Mouse (Mus musculus): ENCODE measurements around the gene Dpp7. TPM values are rescaled to one million over a fixed set of nuclear protein-coding genes. Genes with fewer than 3 reads are reported as not detected.

Gene Dpp7
- polyA plus RNA-seq, 1 experiment from 2014 or later: 15.9 TPM

GRCm38 (mm10) chr2:25372644-25373391 is 16.7 kb upstream of the Dpp7 start:
- peak; percentile 51 for ATAC-seq (ENCODE audit: low FRiP score)
- peaks cover 11% of the 10 kb centered on the region for H3K36me3 ChIP-seq (ENCODE audit: control insufficient read depth, insufficient read depth, low read length)
- no peak overlapping the region for H3K27ac ChIP-seq (ENCODE audit: low read depth, low read length)
- 2% methylated on average over 42 of the region's 42 CpGs for WGBS
- peak overlapping the region; percentile 85 for H3K9ac ChIP-seq (ENCODE audit: low read length)
- H3K4me1 ChIP-seq (ENCODE audit: control insufficient read depth, insufficient read depth, low read length): peaks cover 24% of the 10 kb centered on the region
- H3K4me3 ChIP-seq (ENCODE audit: low read depth, low read length): peak overlapping the region; percentile 86
- no peaks in the 10 kb centered on the region for H3K9me3 ChIP-seq (ENCODE audit: control insufficient read depth, low read length)
- H3K27me3 ChIP-seq (ENCODE audit: control insufficient read depth, insufficient read depth, low read length): no peaks in the 10 kb centered on the region
- peak overlapping the region; percentile 87 for H3K4me2 ChIP-seq
- DNase-seq (ENCODE audit: low spot score, missing footprints): peak; percentile 89

DNA sequence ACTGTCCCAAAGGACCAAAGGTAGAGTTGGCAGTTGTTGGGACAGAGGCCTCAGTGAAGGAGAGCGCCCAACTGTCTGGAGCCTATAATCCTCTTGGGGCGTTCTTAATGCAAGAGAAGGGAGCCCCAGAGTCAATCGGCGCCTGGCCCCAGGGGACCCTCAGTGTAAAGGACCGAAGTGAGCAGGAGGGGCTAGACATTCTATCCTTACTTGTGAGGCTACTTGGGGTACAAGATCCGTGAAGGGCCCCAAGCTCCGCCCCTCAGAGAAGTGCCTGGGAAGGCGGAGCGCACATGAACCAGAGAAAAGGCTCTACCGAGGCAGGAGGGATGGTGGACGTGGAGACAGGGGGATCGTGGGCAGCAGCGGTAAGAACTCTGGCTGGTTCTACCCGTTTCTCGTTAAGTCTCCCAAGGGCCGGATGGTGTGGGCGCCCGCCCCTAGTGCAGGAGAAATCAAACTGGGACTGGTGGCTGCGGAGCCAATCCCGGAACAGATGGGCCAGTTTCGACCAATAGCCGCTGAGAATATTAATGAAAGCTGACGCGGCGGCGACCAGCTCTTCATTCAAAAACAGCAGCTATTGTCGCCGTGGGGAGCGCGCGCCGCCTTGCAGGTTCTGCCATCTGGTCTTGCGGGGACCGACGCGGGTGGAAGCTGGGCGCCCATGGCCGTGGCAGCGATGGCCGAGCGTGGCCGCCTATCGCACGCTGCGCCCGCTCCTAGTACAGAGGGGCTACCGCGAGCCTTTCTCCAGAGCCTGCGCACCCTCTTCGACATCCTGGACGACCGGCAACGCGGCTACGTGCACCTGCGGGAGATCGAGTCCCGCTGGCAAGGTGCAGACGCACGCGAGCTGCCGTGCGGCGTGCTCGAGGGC is 15.8 kb upstream of the Dpp7 start, which contains the start of gene Sapcd2:
TSS of gene Sapcd2 (plus strand) at position 558 of the 880 bp plus-strand sequence.
- DNase-seq (ENCODE audit: low spot score, missing footprints): peak; percentile 97
- Histone ChIP-seq H3K4me2 (peak within 1 kb of the TSS; percentile 87), H3K27me3 (ENCODE audit: control insufficient read depth, insufficient read depth, low read length) (no peaks in the 10 kb centered on the region), H3K27ac (ENCODE audit: low read depth, low read length) (peak within 1 kb of the TSS; percentile 80), H3K9me3 (ENCODE audit: control insufficient read depth, low read length) (no peaks in the 10 kb centered on the region), H3K4me3 (ENCODE audit: low read depth, low read length) (peak within 1 kb of the TSS; percentile 86), H3K4me1 (ENCODE audit: control insufficient read depth, insufficient read depth, low read length) (peaks cover 24% of the 10 kb centered on the region), H3K36me3 (ENCODE audit: control insufficient read depth, insufficient read depth, low read length) (peaks cover 8% of the 10 kb centered on the region), H3K9ac (ENCODE audit: low read length) (peak within 1 kb of the TSS; percentile 85)
- peak; percentile 95 for ATAC-seq (ENCODE audit: low FRiP score)
- under 1% methylated on average over 65 of the region's 65 CpGs for WGBS

DNA sequence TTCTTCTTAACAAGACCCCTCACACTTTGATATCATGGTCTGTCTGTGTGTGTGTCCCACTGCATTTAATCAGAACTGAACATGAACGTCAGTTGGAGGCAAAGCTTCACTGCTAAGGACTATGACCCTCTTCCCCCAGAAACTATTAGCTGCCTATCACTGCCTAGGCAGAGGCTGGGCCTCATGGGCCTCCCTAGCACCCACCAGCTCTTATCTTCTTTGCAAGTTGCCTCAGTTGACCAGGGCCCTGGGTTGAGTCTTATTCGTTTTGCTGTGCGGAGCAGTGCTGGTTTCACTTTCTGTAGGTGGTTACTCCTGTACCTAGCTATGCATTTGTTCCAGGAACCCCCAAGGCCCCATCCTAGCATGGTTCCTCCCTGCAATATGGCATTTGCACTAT is 13.8 kb upstream of the Dpp7 start:
- H3K4me3 ChIP-seq (ENCODE audit: low read depth, low read length): no peak overlapping the region
- peaks cover 11% of the 10 kb centered on the region for H3K27me3 ChIP-seq (ENCODE audit: control insufficient read depth, insufficient read depth, low read length)
- no peak overlapping the region for H3K27ac ChIP-seq (ENCODE audit: low read depth, low read length)
- no peak overlapping the region for H3K4me2 ChIP-seq
- H3K4me1 ChIP-seq (ENCODE audit: control insufficient read depth, insufficient read depth, low read length): peaks cover 24% of the 10 kb centered on the region
- ATAC-seq (ENCODE audit: low FRiP score) (no peak), DNase-seq (ENCODE audit: low spot score, missing footprints) (no peak)
- peaks cover 2% of the 10 kb centered on the region; the same call in 1 of the 2 replicates for H3K36me3 ChIP-seq (ENCODE audit: control insufficient read depth, insufficient read depth, low read length)
- H3K9me3 ChIP-seq (ENCODE audit: control insufficient read depth, low read length): no peaks in the 10 kb centered on the region
- H3K9ac ChIP-seq (ENCODE audit: low read length): no peak overlapping the region
- 93% methylated on average over 3 of the region's 3 CpGs for WGBS

DNA sequence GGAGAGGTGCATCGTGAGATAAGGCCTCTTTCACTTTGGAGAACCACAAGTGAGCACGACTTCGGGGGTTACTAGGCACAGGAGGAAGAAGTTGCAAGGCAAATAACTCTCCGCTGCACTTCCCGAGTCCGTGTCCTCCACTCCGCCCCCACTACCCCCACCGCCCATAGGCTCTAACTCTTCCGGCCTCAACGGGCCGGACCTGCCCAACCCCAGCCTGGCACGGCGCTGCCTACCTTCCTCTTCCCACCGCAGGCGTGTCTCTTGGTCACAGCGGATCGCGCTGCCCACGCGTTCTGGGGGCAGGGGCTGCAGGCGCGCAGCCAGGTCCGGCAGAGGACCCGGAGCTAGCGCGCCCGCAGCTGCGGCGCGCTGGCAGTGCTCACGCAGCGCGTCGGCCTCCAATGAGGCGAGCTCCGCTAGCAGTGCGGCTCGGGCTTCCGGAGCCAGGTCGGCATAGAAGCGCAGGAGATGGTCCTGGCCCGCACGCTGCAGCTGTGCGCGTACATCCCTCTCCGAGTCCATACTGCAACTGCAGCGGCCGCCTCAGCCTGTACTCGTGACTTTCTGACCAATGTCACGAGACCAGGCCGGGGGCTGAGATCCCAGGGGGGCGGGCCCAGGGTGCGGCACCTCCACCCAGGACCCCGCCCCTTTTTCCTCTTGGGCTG is 9.1 kb upstream of the Dpp7 start, which contains the start of gene Uap1l1:
TSS of gene Uap1l1 (minus strand) at position 592 of the 671 bp plus-strand sequence.
- H3K36me3 ChIP-seq (ENCODE audit: control insufficient read depth, insufficient read depth, low read length): no peaks in the 10 kb centered on the region
- ATAC-seq (ENCODE audit: low FRiP score): peak; percentile 81
- peaks cover 26% of the 10 kb centered on the region for H3K27me3 ChIP-seq (ENCODE audit: control insufficient read depth, insufficient read depth, low read length)
- no peaks in the 10 kb centered on the region for H3K9me3 ChIP-seq (ENCODE audit: control insufficient read depth, low read length)
- H3K4me2 ChIP-seq: peak within 1 kb of the TSS; percentile 97
- H3K9ac ChIP-seq (ENCODE audit: low read length): peak within 1 kb of the TSS; percentile 59
- peaks cover 2% of the 10 kb centered on the region for H3K4me1 ChIP-seq (ENCODE audit: control insufficient read depth, insufficient read depth, low read length)
- no peak within 1 kb of the TSS for H3K27ac ChIP-seq (ENCODE audit: low read depth, low read length)
- WGBS: under 1% methylated on average over 54 of the region's 54 CpGs
- peak; percentile 92 for DNase-seq (ENCODE audit: low spot score, missing footprints)
- peak within 1 kb of the TSS; percentile 49 for H3K4me3 ChIP-seq (ENCODE audit: low read depth, low read length)

- peak overlapping the region; percentile 49 for H3K4me3 ChIP-seq (ENCODE audit: low read depth, low read length)
- peak overlapping the region; percentile 97 for H3K4me2 ChIP-seq
- no peak overlapping the region for H3K27ac ChIP-seq (ENCODE audit: low read depth, low read length)
- 30% methylated on average over 9 of the region's 9 CpGs for WGBS
- H3K9ac ChIP-seq (ENCODE audit: low read length): peak overlapping the region; percentile 59; the same call in 1 of the 2 replicates
- H3K27me3 ChIP-seq (ENCODE audit: control insufficient read depth, insufficient read depth, low read length): peaks cover 26% of the 10 kb centered on the region
- ATAC-seq (ENCODE audit: low FRiP score) (no peak), DNase-seq (ENCODE audit: low spot score, missing footprints) (no peak)
- H3K9me3 ChIP-seq (ENCODE audit: control insufficient read depth, low read length): no peaks in the 10 kb centered on the region
- peaks cover 2% of the 10 kb centered on the region for H3K4me1 ChIP-seq (ENCODE audit: control insufficient read depth, insufficient read depth, low read length)
- H3K36me3 ChIP-seq (ENCODE audit: control insufficient read depth, insufficient read depth, low read length): no peaks in the 10 kb centered on the region
These were observed 8.6 kb upstream of the Dpp7 start for GRCm38 (mm10) chr2:25364761-25365090.

GRCm38 (mm10) chr2:25364313-25364712 is 8.2 kb upstream of the Dpp7 start:
- ATAC-seq (ENCODE audit: low FRiP score) (no peak), DNase-seq (ENCODE audit: low spot score, missing footprints) (no peak)
- Histone ChIP-seq H3K4me3 (ENCODE audit: low read depth, low read length) (no peak overlapping the region), H3K36me3 (ENCODE audit: control insufficient read depth, insufficient read depth, low read length) (no peaks in the 10 kb centered on the region), H3K4me2 (no peak overlapping the region), H3K4me1 (ENCODE audit: control insufficient read depth, insufficient read depth, low read length) (peaks cover 2% of the 10 kb centered on the region), H3K27me3 (ENCODE audit: control insufficient read depth, insufficient read depth, low read length) (peaks cover 26% of the 10 kb centered on the region), H3K27ac (ENCODE audit: low read depth, low read length) (no peak overlapping the region), H3K9me3 (ENCODE audit: control insufficient read depth, low read length) (no peaks in the 10 kb centered on the region), H3K9ac (ENCODE audit: low read length) (no peak overlapping the region)
- WGBS: 89% methylated on average over 4 of the region's 4 CpGs

GRCm38 (mm10) chr2:25363478-25364178 is 7.5 kb upstream of the Dpp7 start:
- no peak for ATAC-seq (ENCODE audit: low FRiP score)
- Histone ChIP-seq H3K9ac (ENCODE audit: low read length) (no peak overlapping the region), H3K27ac (ENCODE audit: low read depth, low read length) (no peak overlapping the region), H3K36me3 (ENCODE audit: control insufficient read depth, insufficient read depth, low read length) (no peaks in the 10 kb centered on the region), H3K9me3 (ENCODE audit: control insufficient read depth, low read length) (no peaks in the 10 kb centered on the region), H3K27me3 (ENCODE audit: control insufficient read depth, insufficient read depth, low read length) (peaks cover 26% of the 10 kb centered on the region), H3K4me3 (ENCODE audit: low read depth, low read length) (no peak overlapping the region), H3K4me1 (ENCODE audit: control insufficient read depth, insufficient read depth, low read length) (peaks cover 2% of the 10 kb centered on the region), H3K4me2 (no peak overlapping the region)
- DNase-seq (ENCODE audit: low spot score, missing footprints): no peak
- WGBS: 70% methylated on average over 13 of the region's 13 CpGs

- DNase-seq (ENCODE audit: low spot score, missing footprints) (no peak), ATAC-seq (ENCODE audit: low FRiP score) (no peak)
- no peaks in the 10 kb centered on the region for H3K9me3 ChIP-seq (ENCODE audit: control insufficient read depth, low read length)
- H3K36me3 ChIP-seq (ENCODE audit: control insufficient read depth, insufficient read depth, low read length): no peaks in the 10 kb centered on the region
- H3K27ac ChIP-seq (ENCODE audit: low read depth, low read length): no peak overlapping the region
- no peak overlapping the region for H3K4me3 ChIP-seq (ENCODE audit: low read depth, low read length)
- H3K9ac ChIP-seq (ENCODE audit: low read length): no peak overlapping the region
- peaks cover 11% of the 10 kb centered on the region for H3K4me1 ChIP-seq (ENCODE audit: control insufficient read depth, insufficient read depth, low read length)
- peaks cover 13% of the 10 kb centered on the region for H3K27me3 ChIP-seq (ENCODE audit: control insufficient read depth, insufficient read depth, low read length)
- 86% methylated on average over 4 of the region's 4 CpGs for WGBS
- H3K4me2 ChIP-seq: no peak overlapping the region
These were observed 3.7 kb upstream of the Dpp7 start for GRCm38 (mm10) chr2:25359848-25360247.

Measured in midbrain, embryonic 11.5 days (tissue).